Mouse (Mus musculus) cerebellum, adult 9-10 months (tissue): ENCODE measurements at regions not wholly inside any gene's neighbourhood (a gene's known extent, or its start where the extent isn't known, plus 50 kb on each side); places are given as distances from the start of the nearest gene placed in this dataset.

ENCODE experiments used
- DNase-seq: peaks from one replicate; pipeline ENCODE4 v3.0.0; 2022

DNA sequence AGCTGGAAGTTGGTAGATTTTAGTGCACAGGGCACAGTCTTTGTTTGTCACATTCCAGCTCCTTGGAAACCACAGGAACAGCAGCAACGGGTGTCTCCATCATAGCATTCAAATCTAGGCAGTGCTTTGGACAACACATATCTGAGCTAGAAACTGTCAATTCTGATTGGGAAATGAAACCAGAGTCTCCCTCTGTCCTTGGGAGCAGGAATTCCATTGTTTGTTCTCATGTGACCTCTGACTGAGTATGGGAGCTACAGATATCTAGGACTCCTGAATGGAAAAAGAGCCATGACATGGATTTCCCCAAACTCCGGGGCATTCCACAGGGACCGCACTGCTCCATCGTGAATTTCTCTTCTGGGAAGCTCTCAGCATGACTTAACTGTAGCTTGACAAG lies 205.5 kb upstream of the Rasgrp1 start:
- DNase-seq: no peak

DNA sequence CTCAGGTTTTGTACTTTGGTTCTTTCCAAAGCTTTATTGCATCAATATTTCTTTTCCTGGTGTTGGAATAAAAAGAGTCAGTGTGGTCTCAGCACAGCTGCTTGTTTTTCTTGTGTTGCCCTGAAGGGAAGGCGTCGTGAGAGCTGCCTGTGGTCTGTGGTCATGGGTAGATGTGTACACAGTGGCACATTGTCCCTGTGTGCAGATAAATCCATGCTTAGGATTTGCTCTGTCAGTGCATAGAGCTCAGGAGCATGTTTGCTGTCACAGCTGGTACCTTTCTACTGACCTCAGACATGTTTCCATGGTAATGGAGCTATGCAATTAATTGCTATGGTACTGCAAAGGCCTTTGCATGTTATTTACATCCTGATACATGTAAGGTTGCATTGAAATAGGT lies 213.5 kb upstream of the Rasgrp1 start:
- no peak for DNase-seq

DNA sequence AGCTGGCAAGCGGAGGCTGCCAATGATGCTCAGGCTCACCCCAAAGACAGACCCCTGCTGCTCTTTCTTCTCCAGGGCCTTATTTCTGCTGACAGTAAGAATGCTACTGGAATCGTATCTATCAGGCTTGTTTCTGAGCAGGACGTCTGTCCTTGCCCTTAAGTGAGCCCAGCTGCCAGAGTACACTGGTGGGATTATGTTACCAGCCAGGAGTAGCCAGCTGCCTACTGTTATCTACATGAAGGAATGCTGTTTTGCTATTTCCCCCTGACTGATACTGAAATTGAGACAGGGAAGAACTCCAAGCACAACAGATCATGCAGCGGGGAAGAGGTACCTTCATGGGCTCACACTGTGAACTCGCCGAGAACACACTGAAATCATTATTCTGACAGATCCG lies 228.2 kb upstream of the Rasgrp1 start:
- DNase-seq: no peak

DNA sequence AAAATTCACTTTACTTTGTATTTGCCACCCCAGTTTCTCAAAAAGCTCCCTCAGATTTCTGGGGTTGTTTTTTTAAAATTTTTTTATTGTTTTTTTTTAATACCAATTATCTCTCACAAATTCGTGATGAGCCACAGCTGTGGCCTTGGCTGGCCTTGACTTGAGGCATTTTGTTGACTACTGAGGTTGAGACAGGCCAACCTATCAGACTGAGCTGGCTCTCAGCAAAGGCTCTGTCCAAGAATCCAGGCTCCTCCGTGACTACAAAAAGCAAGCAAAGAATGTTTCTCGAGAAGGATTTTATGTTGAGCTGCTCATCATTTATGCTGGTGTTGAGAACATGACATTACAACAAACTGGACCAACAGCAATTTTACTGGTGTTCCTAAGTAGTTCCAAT lies 244.6 kb upstream of the Rasgrp1 start:
- no peak for DNase-seq

DNA sequence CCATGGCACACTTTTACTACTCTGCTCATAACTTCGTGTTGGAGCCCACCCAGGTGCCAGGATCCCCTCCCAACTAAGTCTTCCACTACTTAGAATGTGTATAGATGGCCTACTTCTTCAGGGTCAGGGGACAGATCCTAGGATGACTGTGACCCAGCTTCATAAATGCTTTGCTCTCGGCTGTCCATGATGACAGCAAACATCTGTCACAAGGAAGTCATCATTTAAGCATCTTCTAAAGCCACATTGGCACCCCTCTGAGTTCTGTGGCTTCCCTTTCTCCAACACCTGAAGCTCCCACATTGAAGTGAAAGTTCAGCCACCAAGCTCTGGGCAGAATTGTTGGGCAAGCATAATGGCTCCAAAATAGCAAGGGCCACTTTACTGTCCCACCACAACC lies 252.2 kb upstream of the Rasgrp1 start:
- no peak for DNase-seq

DNA sequence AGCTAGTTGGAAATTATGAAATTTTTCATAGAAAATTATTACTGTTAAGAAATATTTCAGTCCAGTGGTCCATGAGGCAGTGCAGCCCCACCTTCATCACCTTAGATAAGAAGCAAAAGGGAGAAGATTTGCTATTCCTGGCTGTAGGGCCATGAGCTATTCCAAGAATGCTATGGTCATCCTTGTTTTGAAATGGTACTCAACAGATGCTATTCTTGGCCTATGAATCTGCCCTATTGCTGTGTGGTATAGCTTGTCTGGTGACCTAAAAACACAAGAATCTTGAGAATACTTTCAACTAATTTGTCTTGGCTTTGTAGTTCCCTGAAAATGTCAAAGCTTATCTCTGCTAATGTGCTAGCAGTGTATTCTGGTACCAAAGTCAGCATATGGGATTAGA lies 254.8 kb upstream of the Rasgrp1 start:
- no peak for DNase-seq

DNA sequence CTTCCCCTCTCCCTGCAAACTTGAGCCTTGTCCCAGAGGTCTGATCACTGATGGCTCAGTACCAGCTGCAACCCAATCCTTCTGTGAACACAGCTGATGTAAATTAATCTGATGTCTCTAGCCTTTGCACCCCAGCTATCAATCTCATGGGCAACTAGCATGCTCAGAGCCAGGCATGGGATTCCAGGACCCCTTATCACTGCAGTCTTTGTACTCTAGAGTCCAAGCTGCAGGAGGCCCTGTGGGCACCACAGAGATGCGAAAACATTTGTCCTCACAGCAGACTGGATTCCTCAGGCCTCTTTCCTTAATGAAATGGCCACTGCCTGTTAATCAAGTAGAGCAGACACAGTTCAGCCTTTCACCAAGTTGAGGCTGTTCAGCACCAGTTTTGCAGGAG lies 272.0 kb upstream of the Rasgrp1 start:
- no peak for DNase-seq

DNA sequence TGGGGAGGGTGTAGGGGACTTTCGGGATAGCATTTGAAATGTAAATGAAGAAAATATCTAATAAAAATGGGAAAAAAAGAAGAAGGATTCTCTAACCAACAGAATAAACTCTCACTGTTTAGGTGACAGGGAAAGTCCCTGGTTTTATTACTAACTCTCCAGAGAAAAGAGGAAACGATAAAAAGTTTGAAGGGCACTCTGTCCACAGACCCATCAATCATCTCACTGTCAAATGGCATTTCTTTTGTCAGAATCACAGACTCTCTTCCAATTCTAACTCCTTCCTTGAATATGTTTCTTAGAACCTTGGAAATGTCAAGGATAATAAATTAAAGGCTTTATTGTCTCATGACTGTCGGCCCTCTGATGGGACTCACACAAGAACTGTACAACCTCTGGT lies 275.3 kb upstream of the Rasgrp1 start:
- DNase-seq: no peak

DNA sequence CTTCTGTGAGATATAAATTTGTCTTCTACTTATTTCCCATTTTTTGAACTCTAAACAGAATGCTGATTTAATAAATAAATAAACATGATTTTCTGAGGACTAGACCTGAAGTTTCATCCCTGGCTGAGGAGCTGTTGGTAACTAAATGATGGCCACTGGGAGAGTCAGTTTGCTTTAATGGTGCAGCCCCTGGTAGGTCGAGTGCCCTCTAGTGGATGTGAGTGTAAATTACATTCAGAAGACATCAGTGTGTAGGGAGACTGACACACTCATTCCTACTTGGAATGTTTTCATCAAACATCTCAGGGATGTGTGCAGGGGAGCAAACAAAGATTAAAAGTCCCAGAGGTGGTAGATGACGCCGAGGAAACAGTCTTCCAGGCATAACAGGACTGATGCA lies 281.2 kb upstream of the Rasgrp1 start:
- DNase-seq: no peak

DNA sequence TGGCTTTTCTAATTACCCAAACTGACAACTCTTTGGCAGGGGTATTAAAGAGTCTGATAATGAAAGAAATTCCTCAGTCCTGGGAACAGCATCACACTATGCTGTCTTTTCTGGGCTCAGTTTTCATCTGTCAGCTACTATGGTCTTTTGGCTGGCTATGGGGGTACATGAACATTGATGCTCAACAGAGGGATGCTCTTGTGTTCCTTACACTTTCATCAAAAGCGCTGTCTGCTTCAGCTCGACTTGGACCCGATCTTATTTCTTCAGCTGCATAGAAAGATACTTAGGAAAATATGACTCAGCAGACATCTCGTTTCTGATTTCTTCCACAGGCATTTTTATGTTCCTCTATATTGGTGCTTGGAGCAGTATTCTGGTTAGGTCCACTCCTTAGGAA lies 292.1 kb upstream of the Rasgrp1 start:
- DNase-seq: no peak

DNA sequence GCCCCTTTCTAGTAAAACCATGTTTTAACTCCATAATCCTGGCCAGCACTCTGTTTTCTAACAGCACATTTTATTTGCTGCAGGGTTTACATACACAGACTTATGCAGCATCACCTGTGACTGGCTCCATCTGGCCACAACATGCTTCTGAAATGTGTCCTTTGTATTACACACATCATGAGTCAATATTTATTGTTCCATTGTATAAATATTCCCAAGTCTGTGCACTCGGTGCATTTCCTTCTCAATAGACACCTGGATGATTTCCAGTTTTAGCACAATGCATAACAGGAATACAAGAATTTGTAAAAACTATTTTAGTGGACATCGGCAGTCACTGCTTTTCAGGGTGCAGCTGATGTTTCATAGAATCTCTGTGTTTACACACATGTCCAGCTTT lies 294.6 kb upstream of the Rasgrp1 start:
- no peak for DNase-seq

DNA sequence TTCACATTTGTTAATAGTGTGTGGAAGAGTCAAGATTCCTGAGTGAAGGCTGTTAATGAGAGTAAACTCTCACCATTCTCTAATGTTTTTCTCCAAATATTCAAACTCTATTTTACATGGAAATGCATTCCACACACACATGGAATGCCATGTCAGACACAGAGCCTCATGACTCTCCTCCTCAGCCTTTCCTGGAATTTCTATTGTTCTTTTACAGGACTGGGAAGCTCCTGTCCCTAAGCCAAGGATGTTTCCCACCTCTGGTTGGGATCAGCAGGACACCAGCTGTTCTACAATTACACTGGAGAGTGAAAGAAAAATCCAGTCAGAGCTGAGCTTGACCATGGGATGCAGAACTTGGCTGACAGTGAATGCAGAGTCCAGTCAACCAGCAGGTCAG lies 309.3 kb upstream of the Rasgrp1 start:
- DNase-seq: no peak

DNA sequence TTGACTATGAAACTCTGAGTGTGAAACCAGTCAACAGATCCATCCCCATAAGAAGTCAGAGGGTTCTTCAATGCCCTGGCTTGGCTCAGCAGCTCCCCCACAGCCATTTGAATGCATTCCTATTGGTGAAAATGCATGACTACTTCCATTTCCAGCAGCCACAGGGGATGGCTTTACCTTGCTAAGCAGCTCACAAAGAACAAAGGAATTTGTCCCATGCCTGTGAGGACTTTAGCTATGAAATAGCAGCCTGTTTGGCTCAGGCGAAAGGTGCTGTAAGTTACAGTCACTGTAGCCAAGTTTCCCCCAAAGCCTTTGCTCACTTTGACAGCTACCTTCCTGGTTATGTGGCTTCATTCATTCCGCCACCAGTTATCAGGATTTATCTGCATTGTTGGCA lies 309.8 kb upstream of the Rasgrp1 start:
- no peak for DNase-seq

DNA sequence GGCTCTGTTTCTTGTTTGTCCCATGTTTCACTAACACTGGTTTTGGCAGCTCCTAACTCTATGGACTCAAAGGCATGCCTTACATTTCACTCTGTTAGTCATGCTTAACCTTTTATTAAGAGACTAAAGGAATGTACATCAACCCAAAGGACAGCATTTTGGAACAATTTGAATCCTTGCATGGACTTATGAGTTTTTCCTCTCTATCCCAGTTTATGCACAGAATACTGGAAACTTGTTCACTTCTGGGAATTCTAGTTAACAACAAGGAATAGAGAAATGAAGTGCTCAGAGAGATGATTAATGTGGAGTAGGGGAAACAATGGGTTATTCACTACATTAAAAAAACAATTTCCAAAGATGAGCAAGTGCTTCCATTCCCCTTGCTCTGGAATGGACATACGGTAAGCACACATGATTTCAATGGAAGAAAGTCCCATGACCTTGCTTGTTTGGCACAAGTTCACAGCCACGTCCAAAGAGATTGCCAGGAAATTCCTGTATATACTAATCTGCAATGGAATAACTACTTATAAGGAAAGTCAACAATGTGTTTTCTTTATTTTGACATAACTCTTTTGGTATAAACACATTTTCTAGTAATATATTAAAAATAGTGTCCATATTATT lies 313.9 kb upstream of the Rasgrp1 start:
- no peak for DNase-seq

DNA sequence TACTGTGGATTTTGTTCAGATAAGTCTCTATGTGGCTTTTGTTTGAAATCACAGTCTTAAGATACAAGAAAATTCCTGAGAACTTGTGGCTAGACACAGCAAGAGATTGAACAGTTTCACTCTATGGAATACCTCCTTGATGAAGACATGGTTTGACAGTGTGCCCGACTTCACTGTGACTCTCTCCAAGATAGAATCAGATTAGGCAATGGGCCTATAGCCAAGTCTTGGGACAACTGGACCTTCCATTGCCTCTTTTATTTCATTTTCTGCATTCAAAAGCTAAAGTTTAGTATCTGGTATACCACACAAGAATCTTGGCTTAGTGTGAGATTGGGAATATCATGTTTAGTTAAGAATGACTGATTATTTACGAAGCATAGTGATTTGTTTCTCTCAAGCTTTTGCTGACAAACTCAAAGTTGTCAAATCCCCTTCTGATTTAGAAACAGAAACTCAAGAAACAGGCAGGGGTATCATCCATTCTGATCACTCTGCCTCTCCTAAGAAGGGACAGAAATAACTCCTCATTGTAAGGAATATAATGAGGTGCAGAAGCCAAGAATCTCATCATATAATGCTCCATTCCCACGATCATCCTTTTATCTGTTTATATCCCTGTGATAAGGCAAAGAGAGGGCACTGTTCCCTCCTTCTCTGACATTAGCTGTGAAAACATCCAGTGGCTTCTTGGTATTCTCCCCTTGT lies 317.6 kb upstream of the Rasgrp1 start:
- no peak for DNase-seq

DNA sequence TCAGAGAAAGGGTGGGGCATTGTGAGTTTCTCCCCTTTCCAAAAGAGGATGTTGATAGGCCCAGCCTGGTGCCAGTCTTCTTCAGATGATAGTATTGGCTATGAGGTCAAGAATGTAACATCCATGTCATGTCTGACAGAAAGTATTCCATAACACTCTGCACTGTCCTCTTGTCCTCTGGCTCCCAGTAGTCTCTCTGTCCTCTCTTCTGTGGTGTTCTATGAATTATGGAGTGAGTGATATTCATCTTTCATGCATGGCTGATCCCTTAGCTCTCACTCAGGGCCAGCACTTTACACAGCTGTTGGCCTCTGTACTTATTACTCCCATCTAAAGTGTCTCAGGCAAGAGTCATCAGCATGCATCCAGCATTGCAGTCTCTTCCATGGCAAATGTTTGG lies 319.9 kb upstream of the Rasgrp1 start:
- no peak for DNase-seq

DNA sequence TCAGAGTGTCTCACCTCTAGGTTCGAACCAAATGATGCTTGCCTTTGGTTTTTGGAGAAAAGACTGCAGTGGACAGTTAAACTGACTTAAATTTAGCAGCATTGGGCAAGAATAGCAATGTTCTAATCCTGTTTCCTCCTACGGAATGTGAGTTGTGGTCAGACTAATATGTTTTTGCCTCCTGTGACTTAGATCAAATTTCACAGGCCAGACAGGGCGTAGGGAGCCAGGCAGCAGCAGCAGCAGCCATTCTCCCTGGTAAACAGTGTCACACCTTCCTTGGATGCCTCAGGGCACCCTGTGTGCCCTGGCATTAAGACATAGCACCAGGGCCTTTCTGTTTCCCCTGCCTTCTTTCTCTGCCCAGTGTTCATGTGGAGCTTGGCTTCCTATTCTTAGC lies 323.7 kb upstream of the Rasgrp1 start:
- DNase-seq: no peak

DNA sequence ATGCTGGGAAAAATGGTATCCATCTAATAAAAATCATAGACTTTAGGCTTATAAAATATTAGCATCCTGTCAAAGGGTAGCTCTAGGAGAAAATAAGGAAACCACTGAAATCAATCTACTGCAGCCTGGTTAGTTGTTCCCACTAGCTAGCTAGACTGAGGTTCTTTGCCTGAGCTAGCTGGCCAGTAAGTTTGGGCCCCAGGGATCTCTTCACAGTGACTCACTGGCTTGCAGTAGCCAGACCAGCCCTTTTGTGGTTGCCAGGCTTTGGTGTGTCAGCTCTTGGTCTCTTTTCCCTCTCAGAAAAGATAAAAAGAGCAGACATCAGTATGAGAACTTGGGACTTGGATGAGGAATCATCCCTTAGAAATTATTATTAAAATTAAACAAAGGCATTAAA lies 325.3 kb upstream of the Rasgrp1 start:
- DNase-seq: no peak

DNA sequence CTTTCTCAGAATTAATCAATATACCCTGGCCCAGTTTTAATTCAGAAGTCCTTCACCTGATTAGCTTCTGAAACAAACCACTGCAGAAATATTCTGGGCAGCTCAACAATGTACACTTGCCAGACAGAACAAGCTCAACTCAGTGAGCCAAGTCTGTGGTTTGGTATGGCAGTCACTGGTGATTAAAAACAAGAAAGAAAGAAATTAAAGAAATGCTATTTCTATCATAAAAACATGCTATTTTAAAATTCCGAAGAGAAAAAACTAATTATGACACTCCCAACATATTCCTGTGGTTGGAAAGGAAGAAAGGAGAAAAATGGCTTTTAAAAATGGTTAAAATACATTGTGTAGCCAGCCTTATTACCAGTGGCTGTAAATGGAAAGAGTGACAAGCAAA lies 332.1 kb upstream of the Rasgrp1 start:
- no peak for DNase-seq

DNA sequence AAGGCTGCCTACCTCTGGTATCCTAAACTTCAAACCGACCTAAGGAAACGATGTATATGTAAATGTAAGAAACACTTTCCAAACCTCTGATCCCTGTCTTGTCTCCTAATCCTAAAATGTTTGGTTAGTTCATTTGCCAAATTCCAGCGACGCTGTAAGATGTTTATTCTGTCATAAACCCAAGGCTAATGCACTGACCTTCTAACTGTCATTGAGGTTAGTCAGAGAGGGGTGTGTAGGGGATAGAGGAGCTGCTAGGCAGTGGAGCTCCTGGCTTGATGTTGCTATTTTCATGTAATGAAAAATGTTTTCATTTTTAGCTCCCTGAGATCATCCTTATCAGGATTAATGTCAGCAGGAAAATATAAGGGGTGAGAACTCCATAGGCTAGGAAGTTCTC lies 335.8 kb upstream of the Rasgrp1 start:
- no peak for DNase-seq

DNA sequence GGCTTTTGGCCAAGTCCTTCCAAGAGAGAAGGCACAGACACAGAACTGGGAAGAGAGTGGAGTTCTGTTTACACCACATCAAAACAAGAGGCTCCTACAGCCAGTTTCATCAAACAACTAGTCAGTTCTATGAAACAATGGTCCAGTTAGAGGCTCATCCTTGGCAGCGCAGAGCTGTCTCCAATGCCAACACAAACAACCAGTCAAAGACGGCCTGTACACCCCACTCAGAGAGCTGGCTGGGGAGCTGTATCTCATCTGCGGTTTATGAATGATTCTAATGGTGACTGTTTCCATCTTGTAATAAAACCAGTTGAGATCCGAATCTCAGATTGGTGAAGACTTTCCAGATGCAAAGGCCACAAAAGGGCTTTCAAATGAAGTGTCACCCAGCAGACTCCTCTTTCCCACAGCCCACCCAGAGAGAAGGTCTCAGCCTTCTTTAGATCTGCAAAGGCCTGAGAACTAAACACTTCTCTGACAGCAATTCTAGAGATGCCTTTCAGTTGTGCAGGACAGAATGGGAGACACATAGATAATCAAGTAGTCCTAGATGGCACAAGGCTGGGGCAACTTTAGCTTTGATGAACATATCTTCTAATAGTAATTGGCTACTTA lies 343.1 kb upstream of the Rasgrp1 start:
- peak; percentile 23 for DNase-seq

DNA sequence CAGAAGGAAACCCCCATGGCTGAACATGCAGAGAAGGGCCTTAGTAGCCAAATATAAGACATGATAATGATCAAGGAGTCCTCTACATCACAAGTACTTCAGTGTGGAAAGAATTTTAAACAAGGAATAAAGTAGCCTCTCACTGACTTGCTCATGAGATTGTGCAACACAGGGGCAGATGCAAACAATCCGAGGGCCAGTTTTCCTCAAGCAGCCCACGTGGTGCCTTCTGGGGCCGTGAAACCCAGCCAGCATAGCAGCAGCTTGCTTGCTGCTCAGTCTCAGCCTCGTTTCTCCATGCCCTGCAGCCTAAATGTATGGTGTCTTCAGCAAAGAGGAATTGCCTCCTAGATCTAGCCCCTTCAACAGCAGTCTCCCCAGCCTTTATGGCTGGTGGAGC lies 350.7 kb upstream of the Rasgrp1 start:
- no peak for DNase-seq

DNA sequence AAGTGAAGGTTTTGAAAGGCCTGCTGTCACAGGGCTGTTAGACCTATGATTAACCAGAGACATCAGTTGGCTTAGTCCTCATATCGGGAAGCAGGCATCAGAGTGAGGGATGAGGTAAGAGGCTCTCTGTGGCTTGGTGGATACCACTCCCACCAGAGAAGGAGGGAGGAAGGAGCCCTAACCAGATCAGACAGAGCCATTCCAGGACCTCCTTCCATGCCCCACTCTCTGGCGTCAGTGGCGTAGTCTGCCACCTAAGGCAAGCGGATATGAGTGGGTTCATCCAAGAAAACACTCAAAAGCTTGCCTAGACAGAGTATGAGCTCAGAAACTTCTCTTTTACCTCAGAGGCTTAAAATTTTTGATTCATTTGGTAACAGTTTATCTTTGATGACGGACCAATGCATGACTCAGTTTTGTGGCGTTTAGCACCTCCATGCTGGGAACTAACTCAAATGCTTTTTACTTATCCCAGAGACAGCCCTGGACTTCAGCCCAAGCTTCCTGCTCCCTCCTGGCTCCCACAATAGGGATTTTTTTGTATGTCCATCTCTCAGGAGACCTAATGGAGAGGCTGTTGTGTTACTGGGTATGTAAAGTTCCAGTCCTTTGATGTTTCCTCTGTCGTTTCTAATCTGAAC lies 367.5 kb upstream of the Rasgrp1 start:
- DNase-seq: no peak

DNA sequence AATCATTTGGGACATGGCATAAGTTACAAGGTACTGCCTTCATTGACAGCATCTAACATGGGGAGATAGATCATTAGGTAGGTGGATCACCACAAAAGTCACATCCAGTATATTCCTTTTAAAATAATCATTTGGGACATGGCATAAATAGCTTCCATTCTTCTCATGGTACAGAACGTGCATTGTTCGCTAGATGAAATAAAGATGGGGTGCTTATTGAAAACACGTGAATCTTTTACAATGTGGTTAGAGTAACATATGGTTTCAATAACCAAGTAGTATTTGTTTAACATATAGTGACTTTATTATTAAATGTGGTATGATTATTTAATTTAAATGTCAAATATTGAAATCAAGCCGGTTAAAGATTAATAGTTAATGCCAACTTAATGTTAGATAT lies 381.3 kb upstream of the Rasgrp1 start:
- DNase-seq: no peak
